In the genomic region with DNA sequence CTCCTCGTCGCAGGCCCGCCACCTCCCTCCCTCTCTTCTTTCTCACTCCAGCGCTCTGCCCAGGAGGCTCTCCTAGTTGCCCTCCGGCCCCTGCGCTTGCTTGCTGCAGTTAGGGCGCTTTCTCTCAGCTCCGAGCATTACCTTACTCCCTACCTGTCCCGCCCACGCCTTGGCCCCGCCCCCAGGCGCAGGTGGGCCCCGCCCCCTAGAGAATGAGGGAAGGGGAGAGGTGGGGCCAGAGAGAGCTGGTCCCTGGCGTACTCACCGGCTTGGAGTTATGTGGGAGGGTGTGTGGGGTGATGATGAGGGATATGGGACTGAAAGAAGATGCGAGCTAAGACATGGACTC, we compare ENCODE assay signal across 8 mouse cellular contexts. TPM values are rescaled to one million over a fixed set of nuclear protein-coding genes. Genes with fewer than 3 reads are reported as not detected.
A peak's percentile ranks its signal among the peaks of the same experiment; 100 is the strongest.
DNase-seq lines count a peak whose midpoint lies in the region; ATAC-seq and TF ChIP-seq lines count a peak whose summit lies in the region.

No protein-coding gene starts in this region.

- no peak for ATAC-seq in heart, embryonic 13.5 days (ENCODE audit: extremely low read depth, insufficient number of reproducible peaks, low FRiP score, low TSS enrichment)
- ATAC-seq in forebrain, postnatal 0 days, result no peak; the same call in none of the 2 replicates
- peak; percentile 89 for ATAC-seq in lung, postnatal 0 days
- peak; percentile 86 for ATAC-seq in stomach, embryonic 15.5 days (ENCODE audit: insufficient read depth, low FRiP score, low read depth)

- DNase-seq in heart, postnatal 14 days, result no peak
- peak; percentile 22 for DNase-seq in forebrain, postnatal 0 days
- DNase-seq in kidney, postnatal 14 days, result peak; percentile 88
- peak; percentile 63 for DNase-seq in lung, postnatal 0 days (ENCODE audit: low spot score)
- no peak for DNase-seq in gastrocnemius, postnatal 10 days

- no peaks in the 10 kb centered on the region for H3K9me3 ChIP-seq in heart, embryonic 13.5 days
- H3K9me3 ChIP-seq in forebrain, postnatal 0 days (ENCODE audit: low read length), result no peaks in the 10 kb centered on the region
- H3K9me3 ChIP-seq in lung, postnatal 0 days (ENCODE audit: low read length), result no peaks in the 10 kb centered on the region
- H3K9me3 ChIP-seq in stomach, embryonic 15.5 days, result no peaks in the 10 kb centered on the region

- intact Hi-C loops in heart, postnatal 14 days (cut with DNase I), result no loop called here

- peak overlapping the region; percentile 68 for H3K4me3 ChIP-seq in heart, embryonic 13.5 days
- H3K4me3 ChIP-seq in bone marrow macrophage, adult 2 months (ENCODE audit: insufficient read depth, low read length), result peak overlapping the region; percentile 56
- peak overlapping the region; percentile 64 for H3K4me3 ChIP-seq in forebrain, postnatal 0 days (ENCODE audit: low read depth, low read length)
- H3K4me3 ChIP-seq in lung, postnatal 0 days (ENCODE audit: low read depth, low read length), result peak overlapping the region; percentile 53
- peak overlapping the region; percentile 66 for H3K4me3 ChIP-seq in stomach, embryonic 15.5 days (replicated peaks)

- WGBS in heart, embryonic 13.5 days, result under 1% methylated on average over 15 of the region's 16 CpGs
- 2% methylated on average over 16 of the region's 16 CpGs for WGBS in forebrain, postnatal 0 days
- WGBS in lung, postnatal 0 days, result 0% methylated on average over 15 of the region's 16 CpGs
- WGBS in stomach, embryonic 15.5 days, result under 1% methylated on average over 16 of the region's 16 CpGs

- no peaks in the 10 kb centered on the region for H3K36me3 ChIP-seq in heart, embryonic 13.5 days
- H3K36me3 ChIP-seq in forebrain, postnatal 0 days (ENCODE audit: insufficient read depth), result no peaks in the 10 kb centered on the region
- H3K36me3 ChIP-seq in lung, postnatal 0 days (ENCODE audit: insufficient read depth, low read length), result no peaks in the 10 kb centered on the region
- H3K36me3 ChIP-seq in stomach, embryonic 15.5 days, result no peaks in the 10 kb centered on the region

- H3K27me3 ChIP-seq in heart, embryonic 13.5 days (replicated peaks), result peaks cover 48% of the 10 kb centered on the region
- peaks cover 8% of the 10 kb centered on the region; the same call in 1 of the 2 replicates for H3K27me3 ChIP-seq in forebrain, postnatal 0 days (ENCODE audit: insufficient read depth, low read length)
- H3K27me3 ChIP-seq in lung, postnatal 0 days (replicated peaks; ENCODE audit: insufficient read depth, low read length), result peaks cover 12% of the 10 kb centered on the region
- H3K27me3 ChIP-seq in stomach, embryonic 15.5 days (replicated peaks), result 0 out of 2 replicates have a peak, but pooled peaks cover 5% of the 10 kb centered on the region

- TF ChIP-seq CTCF in bone marrow macrophage, adult 2 months (IDR thresholded peaks at IDR 0.05; ENCODE audit: low read depth, low read length), result no peak
- TF ChIP-seq CTCF in forebrain, postnatal 0 days (IDR thresholded peaks at IDR 0.05; ENCODE audit: low read depth), result no peak
- TF ChIP-seq CTCF in lung, postnatal 0 days (IDR thresholded peaks at IDR 0.05), result no peak

- H3K4me1 ChIP-seq in heart, embryonic 13.5 days, result peaks cover 8% of the 10 kb centered on the region
- H3K4me1 ChIP-seq in bone marrow macrophage, adult 2 months (ENCODE audit: control insufficient read depth, insufficient read depth, low read length), result no peaks in the 10 kb centered on the region
- H3K4me1 ChIP-seq in forebrain, postnatal 0 days (ENCODE audit: insufficient read depth), result 0 out of 2 replicates have a peak, but pooled peaks cover 2% of the 10 kb centered on the region
- peaks cover 4% of the 10 kb centered on the region; the same call in 1 of the 2 replicates for H3K4me1 ChIP-seq in lung, postnatal 0 days (ENCODE audit: insufficient read depth, low read depth, low read length)
- peaks cover 3% of the 10 kb centered on the region; the same call in 1 of the 2 replicates for H3K4me1 ChIP-seq in stomach, embryonic 15.5 days

- peak overlapping the region; percentile 90 for H3K4me2 ChIP-seq in heart, embryonic 13.5 days
- H3K4me2 ChIP-seq in forebrain, postnatal 0 days (ENCODE audit: low read depth), result peak overlapping the region; percentile 98
- H3K4me2 ChIP-seq in lung, postnatal 0 days (replicated peaks; ENCODE audit: low read depth, low read length), result peak overlapping the region; percentile 98
- peak overlapping the region; percentile 99 for H3K4me2 ChIP-seq in stomach, embryonic 15.5 days

- no peak overlapping the region for H3K27ac ChIP-seq in heart, embryonic 13.5 days (replicated peaks)
- H3K27ac ChIP-seq in bone marrow macrophage, adult 2 months (ENCODE audit: insufficient read depth, low read depth, low read length), result no peak overlapping the region
- no peak overlapping the region for H3K27ac ChIP-seq in forebrain, postnatal 0 days (ENCODE audit: low read depth, low read length)
- H3K27ac ChIP-seq in lung, postnatal 0 days (ENCODE audit: low read length), result no peak overlapping the region
- no peak overlapping the region; the same call in 1 of the 2 replicates for H3K27ac ChIP-seq in stomach, embryonic 15.5 days

- no peak for TF ChIP-seq POLR2A in bone marrow macrophage, adult 2 months (IDR thresholded peaks at IDR 0.05; ENCODE audit: borderline replicate concordance, low read depth, low read length)

- no peak for TF ChIP-seq EP300 in lung, postnatal 0 days (IDR thresholded peaks at IDR 0.05)

- peak overlapping the region; percentile 79 for H3K9ac ChIP-seq in heart, embryonic 13.5 days
- H3K9ac ChIP-seq in forebrain, postnatal 0 days, result peak overlapping the region; percentile 53
- no peak overlapping the region for H3K9ac ChIP-seq in lung, postnatal 0 days (replicated peaks; ENCODE audit: low read depth)
- peak overlapping the region; percentile 39; the same call in 1 of the 2 replicates for H3K9ac ChIP-seq in stomach, embryonic 15.5 days

RNA-seq across cellular contexts. Expression of gene B4galnt3, which starts 0.4 kb away (rescaled TPM):
- 0.31 and 0.37 TPM in 2 replicates for polyA plus RNA-seq in heart, embryonic 13.5 days (2015; fragmentation: Nextera tagmentation; extraction: Ambion mirVana)
- under 1 TPM; 0.29 to 0.50 TPM for total RNA-seq in heart, postnatal 14 days (2021)
- polyA plus RNA-seq in bone marrow macrophage, adult 2 months (2012; ENCODE audit: insufficient read depth, insufficient read length, missing spikeins), result not detected in 2 replicates
- total RNA-seq in forebrain, postnatal 0 days (2014; rRNA removed), result 0.69 and 1.2 TPM in 2 replicates
- polyA plus RNA-seq in forebrain, postnatal 0 days (2015; fragmentation: Nextera tagmentation; extraction: Ambion mirVana), result 0.05 and 0.16 TPM in 2 replicates
- polyA plus RNA-seq in lung, postnatal 0 days (2015; fragmentation: Nextera tagmentation; extraction: Ambion mirVana), result 0.04 TPM in 1 of 2 replicates, not detected in the other
- 0.72 and 0.73 TPM in 2 replicates for polyA plus RNA-seq in stomach, embryonic 15.5 days (2015; fragmentation: Nextera tagmentation; extraction: Ambion mirVana)
- total RNA-seq in gastrocnemius, postnatal 10 days (2021), result 1 to 10 TPM; 3.3 to 3.4 TPM

RNA-seq across cellular contexts. Expression of gene D330020A13Rik, which starts 0.6 kb away (rescaled TPM):
- 0.23 TPM in 1 of 2 replicates, not detected in the other for polyA plus RNA-seq in heart, embryonic 13.5 days (2015; fragmentation: Nextera tagmentation; extraction: Ambion mirVana)
- total RNA-seq in heart, postnatal 14 days (2021), result not detected
- not detected in 2 replicates for polyA plus RNA-seq in bone marrow macrophage, adult 2 months (2012; ENCODE audit: insufficient read depth, insufficient read length, missing spikeins)
- not detected in 2 replicates for total RNA-seq in forebrain, postnatal 0 days (2014; rRNA removed)
- 0.18 TPM in 1 of 2 replicates, not detected in the other for polyA plus RNA-seq in forebrain, postnatal 0 days (2015; fragmentation: Nextera tagmentation; extraction: Ambion mirVana)
- not detected in 2 replicates for polyA plus RNA-seq in lung, postnatal 0 days (2015; fragmentation: Nextera tagmentation; extraction: Ambion mirVana)
- polyA plus RNA-seq in stomach, embryonic 15.5 days (2015; fragmentation: Nextera tagmentation; extraction: Ambion mirVana), result 0.21 and 0.40 TPM in 2 replicates
- under 1 TPM in 1 of 2 experiments, not detected in 1; 0.41 TPM for total RNA-seq in gastrocnemius, postnatal 10 days (2021)

Comparison
In these comparisons a context has a peak if more than half of its experiments do, and no peak if none do; other contexts are left out.
1. ATAC-seq: peak in lung, postnatal 0 days (single experiment) and stomach, embryonic 15.5 days (single experiment); none in heart, embryonic 13.5 days (single experiment) and forebrain, postnatal 0 days (single experiment).
2. DNase-seq: peak in forebrain, postnatal 0 days (single experiment), kidney, postnatal 14 days (single experiment) and lung, postnatal 0 days (single experiment); none in heart, postnatal 14 days (0 of 2) and gastrocnemius, postnatal 10 days (single experiment).
3. Peak in every context shown above with its lines, with median percentiles within 50 percentile points of each other: H3K4me2 ChIP-seq and H3K4me3 ChIP-seq.